Mouse (Mus musculus): ENCODE measurements around the gene Snx21. TPM values are rescaled to one million over a fixed set of nuclear protein-coding genes. Genes with fewer than 3 reads are reported as not detected.
"Not testable (repeated sequence)": the region's sequence is repeated elsewhere in the genome, so short reads cannot be mapped to it uniquely, and the experiment has no call there.

The Snx21 gene
- total RNA-seq, 2 experiments from 2014 or later: 36.7 to 44.0 TPM

GRCm38 (mm10) chr2:164795868-164796267 is 10.2 kb downstream of the Snx21 start:
- no peak for DNase-seq

- DNase-seq: not testable (repeated sequence)
Measured at GRCm38 (mm10) chr2:164798554-164798953, 12.9 kb downstream of the Snx21 start.

DNA sequence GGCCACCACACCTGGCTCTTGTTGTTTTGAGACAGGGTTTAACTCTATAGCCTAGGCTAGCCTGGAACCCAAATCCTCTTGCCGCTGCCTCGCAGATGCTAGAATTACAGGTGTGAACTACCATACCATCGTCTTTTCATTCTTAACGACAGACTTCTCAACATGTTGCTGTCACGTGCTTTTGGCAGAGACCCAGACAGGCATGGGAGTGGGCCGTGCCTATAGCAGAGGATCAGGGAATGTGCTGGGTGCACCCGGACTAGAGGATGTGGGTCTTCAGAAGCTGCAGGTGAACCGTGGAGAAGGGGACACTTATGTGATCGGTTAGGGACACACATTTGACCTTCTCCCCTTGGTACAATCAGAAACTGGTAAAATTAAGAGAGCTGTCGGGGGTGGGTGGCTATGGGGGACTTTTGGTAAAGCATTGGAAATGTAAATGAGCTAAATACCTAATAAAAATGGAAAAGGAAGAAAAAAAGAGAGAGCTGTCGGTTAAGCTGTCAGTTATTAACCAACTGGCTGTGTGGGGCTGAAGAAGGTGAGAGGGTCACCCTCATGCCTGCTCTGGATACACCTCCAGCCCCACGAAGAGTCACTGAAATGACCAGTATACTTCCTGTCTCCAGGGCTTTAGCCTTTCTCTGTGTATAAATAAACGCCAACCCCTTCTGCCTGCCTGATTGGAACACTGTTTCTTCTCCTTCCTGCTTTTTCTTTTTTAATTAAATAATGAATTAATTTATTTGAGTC is 14.8 kb downstream of the Snx21 start:
- no peak for DNase-seq

- DNase-seq: no peak
Measured at GRCm38 (mm10) chr2:164803201-164803920, 17.7 kb downstream of the Snx21 start.

- no peak for DNase-seq
Measured at GRCm38 (mm10) chr2:164803921-164804313, 18.3 kb downstream of the Snx21 start.

- DNase-seq: peak; percentile 97 to 99
Measured at GRCm38 (mm10) chr2:164804533-164805331, 19.1 kb downstream of the Snx21 start, which contains the start of the genes Acot8 and Zswim3. Gene Acot8 (minus strand): TSS chr2:164804882. Gene Zswim3 (plus strand): TSS chr2:164805098.

DNA sequence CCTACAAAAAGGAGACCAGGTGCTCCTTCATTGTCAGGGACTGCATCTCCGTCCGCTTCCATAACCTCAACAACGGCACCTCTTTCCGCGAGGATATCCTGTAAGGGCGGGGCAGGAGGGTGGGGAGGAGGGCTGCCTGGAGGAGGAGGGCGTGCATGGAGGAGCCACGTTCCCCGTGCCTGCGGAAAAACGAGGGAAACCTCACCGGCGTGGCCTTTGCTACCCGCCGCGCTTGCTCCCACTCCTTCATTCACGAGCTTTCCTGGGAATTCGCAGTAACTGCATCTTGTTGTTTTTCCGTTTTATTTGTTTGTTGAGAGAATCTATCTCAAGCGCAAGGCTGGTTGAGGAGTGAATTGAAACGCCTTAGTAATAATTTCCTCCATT is 19.7 kb downstream of the Snx21 start:
- DNase-seq: no peak

DNA sequence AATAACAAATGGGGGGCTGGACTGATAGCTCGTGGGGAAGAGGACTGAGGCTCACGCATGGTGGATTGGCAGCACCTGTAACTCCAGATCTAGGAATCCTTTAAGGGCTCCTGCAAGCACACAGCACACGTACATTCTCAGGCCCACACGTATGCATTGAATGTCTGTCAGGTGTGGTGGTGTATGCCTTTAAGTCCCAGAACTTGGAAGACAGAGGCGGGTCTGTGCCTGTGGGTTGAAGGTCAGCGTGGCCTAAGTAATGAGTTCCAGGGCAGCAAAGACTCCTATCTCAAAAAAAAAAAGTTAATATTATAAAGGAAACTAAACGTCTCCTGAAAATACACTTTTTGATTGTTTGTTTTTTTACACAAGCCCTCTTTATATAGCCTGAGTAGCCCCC is 21.0 kb downstream of the Snx21 start:
- no peak for DNase-seq

DNA sequence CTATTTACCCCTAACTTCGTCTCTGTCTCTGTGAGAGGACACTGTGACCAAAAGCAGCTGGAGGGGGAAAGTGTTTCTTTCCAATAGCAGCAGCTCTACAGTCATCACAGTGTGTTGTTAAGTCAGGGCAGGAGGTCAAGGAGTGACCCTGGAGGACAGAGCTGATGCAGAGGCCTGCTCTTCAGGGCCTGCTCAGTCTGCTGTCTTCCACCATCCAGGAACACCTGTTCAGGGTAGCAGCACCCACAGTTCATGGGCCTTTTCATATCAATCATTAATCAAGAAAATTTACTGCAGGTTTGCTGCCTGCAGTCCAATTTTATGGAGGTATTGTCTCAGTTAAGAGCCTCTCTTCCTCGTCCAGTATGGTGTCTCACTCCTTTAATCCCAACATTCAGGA is 27.9 kb downstream of the Snx21 start:
- DNase-seq: no peak

DNA sequence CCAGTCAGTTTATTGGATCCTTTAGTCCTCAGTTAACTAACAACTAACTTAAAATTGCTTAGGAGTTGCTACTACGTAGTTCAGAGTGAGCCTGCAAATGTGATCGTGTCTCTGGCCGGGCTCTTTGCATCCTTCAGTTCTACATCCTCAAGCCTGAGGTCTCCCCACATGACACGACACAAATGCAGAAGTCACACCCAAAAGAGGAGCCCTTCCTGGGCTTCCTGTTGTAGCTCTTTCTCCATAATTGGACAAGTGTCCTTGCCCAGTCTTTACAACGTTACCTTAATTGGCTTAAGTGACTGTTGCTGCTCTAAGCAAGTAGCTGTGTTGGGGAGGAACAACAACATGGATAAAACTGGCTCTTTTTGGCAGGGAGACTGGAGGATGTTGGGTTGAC is 29.7 kb downstream of the Snx21 start:
- no peak for DNase-seq

- DNase-seq: no peak
Measured at GRCm38 (mm10) chr2:164815821-164816220, 30.2 kb downstream of the Snx21 start.

DNA sequence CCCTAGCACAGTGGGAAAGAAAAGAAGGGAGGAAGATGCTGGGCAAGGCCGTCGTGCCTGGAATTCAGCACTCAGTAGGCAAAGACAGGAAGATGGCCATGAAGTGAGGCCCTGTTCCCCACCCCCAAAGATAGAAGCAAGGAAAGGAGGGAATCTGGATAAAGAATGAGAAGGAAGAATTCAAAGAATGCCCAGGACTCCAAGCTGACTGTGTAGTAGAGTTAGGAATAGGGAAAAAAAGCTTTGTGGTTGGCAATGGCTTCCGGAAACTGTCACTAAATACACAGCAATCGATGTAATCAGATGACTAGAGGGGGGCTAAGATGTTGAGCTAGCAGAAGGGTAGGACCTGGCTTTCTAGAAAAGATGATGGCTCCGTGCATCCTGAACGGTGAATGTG is 31.6 kb downstream of the Snx21 start:
- no peak for DNase-seq

DNA sequence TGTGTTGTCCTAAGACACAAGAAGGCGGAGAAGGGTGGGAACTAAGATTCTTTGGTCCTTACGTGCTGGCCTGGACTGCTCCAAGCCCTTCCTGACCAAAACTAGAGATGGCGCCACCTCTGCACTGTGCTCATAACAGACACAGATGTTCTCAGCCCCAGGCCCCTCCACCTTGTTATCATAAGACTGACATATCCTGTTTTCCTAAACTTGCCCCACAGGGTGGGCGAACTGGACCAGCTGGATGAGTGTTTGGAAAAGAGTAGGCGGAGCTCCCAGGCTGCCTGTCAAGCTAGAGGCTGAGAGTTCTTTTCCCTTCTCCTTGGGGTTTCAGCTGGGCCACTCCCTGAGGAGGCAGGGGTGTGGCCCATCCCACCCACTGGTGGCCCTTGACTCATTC is 32.1 kb downstream of the Snx21 start:
- DNase-seq: no peak

DNA sequence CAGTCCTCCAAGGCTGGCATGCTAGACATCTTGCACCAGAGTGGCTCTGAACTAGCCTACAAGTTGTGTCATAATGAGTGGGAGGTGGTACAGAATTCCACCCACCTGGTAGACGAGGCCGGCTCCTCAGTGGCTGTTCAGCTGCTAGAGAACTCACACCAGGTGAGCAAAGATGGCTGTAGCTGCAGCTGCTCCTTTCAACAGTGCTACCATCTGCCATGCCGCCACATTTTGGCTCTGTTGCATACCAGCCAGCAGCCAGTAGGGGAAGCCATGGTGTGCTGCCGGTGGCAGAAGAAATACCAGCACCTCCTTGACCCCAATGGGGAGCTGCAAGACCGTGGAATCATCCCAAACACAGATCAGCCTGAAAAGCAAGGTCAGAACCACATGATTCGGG is 35.4 kb downstream of the Snx21 start:
- no peak for DNase-seq

DNA sequence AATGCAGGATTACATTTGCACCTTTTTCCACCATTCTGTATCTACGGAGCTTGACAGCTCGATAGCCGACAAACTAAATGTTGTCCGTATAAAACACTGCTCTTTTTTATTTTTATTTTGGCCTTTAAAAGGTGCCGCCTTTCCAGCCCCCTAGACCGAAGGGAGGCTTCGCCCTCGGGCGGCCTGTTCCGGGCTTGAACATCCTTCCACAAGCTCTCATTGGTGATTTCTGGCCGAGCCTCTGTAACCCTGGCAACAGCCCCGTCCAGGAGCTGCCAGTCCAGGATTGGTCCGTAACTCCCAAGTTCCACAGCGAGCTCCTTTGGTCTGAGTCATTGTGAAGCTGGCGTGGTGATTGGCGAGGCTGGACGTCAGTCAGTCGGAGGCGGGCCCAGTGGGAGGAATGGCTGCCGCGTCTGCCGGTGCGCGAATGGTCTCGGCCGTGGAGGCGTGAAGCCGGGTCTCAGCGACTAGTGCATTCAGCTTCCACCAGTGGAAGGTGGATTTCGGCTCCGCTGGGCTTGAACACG is 37.1 kb downstream of the Snx21 start, which contains the start of gene Zswim1:
Gene Zswim1 (plus strand): TSS at position 51 of the 530 bp plus-strand sequence.
- peak; percentile 100 for DNase-seq

DNA sequence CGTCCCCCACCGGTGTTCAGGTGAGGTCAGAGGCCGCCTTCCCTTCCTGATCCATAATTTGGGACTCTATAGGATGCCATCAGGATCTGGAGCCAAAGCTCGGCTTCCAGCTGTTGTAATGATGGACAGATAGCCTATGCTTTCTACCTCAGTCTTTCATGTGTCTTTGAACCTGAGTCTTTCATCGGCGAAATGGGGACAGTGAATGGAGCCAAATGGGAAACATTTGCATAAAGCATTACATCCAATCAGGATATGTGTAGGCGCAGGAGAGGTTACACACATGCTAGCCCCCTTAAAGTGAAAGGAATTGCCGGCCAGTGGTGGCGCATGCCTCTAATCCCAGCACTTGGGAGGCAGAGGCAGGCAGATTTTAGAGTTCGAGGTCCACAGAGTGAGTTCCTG is 37.6 kb downstream of the Snx21 start:
- peak in 1 of 2 experiments; percentile 35 for DNase-seq

DNA sequence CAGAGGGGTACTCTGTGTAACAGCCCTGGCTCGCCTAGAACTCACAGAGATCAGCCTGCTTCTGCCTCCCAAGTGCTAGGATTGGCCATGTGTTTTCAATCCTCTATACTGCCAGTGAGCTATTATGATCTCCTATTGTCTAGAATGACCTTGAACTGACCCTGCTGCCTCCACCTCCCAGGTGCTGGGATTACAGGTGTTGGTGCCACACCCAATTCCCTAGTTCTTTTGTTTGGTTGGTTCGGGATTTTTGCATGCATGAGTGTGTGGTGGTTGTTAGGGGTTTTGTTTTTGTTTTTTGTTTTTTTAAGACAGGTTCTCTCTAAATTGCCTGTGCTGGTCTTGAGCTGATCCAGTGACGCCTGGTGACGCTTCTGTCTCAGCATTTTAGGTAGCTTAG is 38.3 kb downstream of the Snx21 start:
- no peak for DNase-seq

DNA sequence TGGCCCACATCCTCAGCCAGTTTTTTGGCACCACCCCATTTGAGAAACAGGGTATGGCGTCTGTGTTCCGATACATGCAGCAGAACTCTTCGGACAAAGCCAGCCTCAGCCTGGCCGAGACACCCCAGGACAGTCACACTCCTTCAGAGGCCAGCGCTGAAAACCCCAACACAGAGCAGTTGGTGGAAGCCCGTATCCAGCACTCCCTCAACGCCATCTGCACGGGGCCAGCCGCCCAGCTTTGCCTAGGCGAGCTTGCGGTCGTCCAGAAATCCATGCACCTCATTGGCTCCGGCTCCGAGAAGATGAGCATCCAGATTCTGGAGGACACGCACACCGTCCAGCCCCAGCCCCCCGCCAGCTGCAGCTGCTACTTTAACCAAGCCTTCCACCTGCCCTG is 39.9 kb downstream of the Snx21 start:
- no peak for DNase-seq

GRCm38 (mm10) chr2:164827146-164827850 is 41.7 kb downstream of the Snx21 start:
- DNase-seq: no peak

DNA sequence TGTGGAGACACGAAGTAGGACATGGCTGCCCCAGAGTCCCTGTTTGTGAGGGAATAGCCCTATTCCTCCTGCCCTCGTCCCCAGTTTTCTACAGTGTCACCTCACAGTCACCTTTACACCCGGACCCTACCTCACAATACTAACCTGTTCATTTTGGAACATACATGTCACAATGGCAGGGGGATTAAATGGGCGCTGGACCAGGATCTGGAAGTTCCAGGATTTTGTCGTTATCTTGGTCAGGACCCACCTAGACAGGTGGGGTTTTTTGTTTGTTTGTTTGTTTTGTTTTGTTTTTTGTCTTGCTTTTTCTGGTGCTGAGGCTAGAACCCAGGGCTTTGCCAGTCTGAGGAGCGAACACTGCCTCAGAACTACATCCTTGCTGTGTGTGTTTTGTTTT is 42.8 kb downstream of the Snx21 start, which contains the start of gene Spata25:
Gene Spata25 (minus strand): TSS at position 101 of the 400 bp plus-strand sequence.
- no peak for DNase-seq

DNA sequence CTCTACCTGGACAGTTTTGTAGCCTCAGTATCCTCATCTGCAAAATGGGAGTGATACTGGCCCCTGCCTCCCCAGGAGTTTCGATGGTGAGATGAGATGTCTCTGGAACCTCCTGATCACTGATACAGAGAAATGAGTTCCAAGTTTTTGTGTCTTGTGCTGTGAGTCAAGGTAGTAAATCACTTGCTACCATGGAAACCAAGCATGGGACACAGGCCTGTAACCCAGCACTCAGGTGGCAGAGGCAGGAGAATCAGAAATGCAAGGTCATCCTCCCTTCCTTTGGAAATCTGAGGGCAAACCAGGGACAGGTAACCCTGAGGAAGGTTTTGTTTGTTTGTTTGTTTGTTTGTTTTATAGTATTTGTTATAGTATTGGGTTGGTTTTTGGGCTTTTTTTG is 43.5 kb downstream of the Snx21 start:
- DNase-seq: no peak

GRCm38 (mm10) chr2:164831029-164831428 is 45.4 kb downstream of the Snx21 start:
- DNase-seq: no peak
